Mouse (Mus musculus): ENCODE data around the gene Ntn3.

DNA sequence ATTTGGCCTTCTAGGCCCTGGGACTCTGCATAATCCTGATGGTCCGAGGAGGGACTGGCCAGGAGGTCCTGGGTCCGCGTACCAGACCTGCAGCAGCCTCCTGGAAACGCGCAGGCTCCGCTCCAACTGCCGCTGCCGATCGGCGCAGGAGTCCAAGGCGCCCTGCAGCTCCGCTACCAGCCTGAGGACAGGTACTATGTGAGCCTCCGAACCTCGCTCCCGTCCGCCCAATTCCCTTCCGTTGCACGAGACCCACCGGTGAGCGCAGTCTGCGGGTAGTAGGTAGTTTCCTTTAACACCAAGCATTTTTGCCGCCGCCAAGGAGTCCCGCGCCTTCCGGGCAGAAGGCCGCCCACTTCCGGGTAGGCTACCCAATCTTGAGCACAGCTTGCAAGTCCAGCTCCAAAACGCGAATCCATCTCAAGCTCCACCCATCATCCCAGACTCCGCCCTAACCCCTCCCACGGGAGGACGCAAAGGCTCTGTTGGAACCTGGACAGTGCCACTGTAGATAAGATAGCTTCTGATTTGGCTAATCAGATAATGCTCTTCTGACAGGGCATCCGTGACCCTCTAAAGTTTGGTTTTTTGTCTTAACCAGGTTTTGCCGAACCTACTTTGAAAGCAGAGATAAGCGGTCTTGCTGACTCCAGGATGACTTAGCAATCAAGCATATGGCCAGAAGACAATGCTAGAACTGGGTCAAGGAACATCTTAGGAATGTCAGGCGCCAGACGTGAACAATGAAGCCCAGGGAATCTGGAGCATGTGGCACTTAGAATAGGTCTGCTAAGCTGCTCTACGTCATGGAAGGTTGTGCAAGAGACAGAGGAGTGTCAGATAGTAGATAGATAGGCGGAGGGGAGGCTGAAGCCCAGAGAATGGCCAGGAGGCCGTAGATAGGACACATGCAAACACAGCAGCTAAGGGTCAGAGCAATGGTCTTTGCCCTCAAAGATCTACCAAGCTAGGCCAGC lies 11.4 kb upstream of the Ntn3 start, which contains the start of gene Tedc2:
- TF ChIP-seq CTCF (IDR thresholded peaks at IDR 0.05; ENCODE audit: low read depth): no peak
- TF ChIP-seq EP300 (optimal IDR thresholded peaks at IDR 0.05): no peak
